Mouse (Mus musculus) layer of hippocampus, adult 9-10 months (tissue): Measurements from ENCODE around the gene Lsm14b.

Experiments
- DNase-seq: peaks from one replicate; pipeline ENCODE4 v3.0.0; 2022; ENCODE audit warnings: low spot score

The Lsm14b gene

GRCm38 (mm10) chr2:180024401-180025098, at the start of gene Lsm14b:
TSS of gene Lsm14b (plus strand) at chr2:180024987.
- DNase-seq: peak; percentile 92

- no peak for DNase-seq
Observed at GRCm38 (mm10) chr2:179975851-179976250, 48.9 kb upstream of the Lsm14b start.

- DNase-seq: no peak
Observed at GRCm38 (mm10) chr2:179976295-179976627, 48.5 kb upstream of the Lsm14b start.

- DNase-seq: peak; percentile 54
Observed at GRCm38 (mm10) chr2:179976628-179977343, 48.0 kb upstream of the Lsm14b start, which contains the start of gene Taf4. TSS of gene Taf4 (minus strand) at chr2:179976646.

- DNase-seq: no peak
Observed at GRCm38 (mm10) chr2:179977344-179978025, 47.3 kb upstream of the Lsm14b start.

GRCm38 (mm10) chr2:179978250-179978649, 46.5 kb upstream of the Lsm14b start:
- no peak for DNase-seq

- DNase-seq: no peak
Observed at GRCm38 (mm10) chr2:179979836-179980235, 45.0 kb upstream of the Lsm14b start.

GRCm38 (mm10) chr2:179980616-179981015, 44.2 kb upstream of the Lsm14b start:
- DNase-seq: no peak

- DNase-seq: no peak
Observed at GRCm38 (mm10) chr2:179982715-179983114, 42.1 kb upstream of the Lsm14b start.

- no peak for DNase-seq
Observed at GRCm38 (mm10) chr2:179984830-179985229, 40.0 kb upstream of the Lsm14b start.

- DNase-seq: no peak
Observed at GRCm38 (mm10) chr2:179985695-179986094, 39.1 kb upstream of the Lsm14b start.

GRCm38 (mm10) chr2:179986437-179987022, 38.3 kb upstream of the Lsm14b start:
- DNase-seq: no peak

GRCm38 (mm10) chr2:179989098-179989497, 35.7 kb upstream of the Lsm14b start:
- DNase-seq: no peak

- DNase-seq: no peak
Observed at GRCm38 (mm10) chr2:179993071-179993470, 31.7 kb upstream of the Lsm14b start.

- no peak for DNase-seq
Observed at GRCm38 (mm10) chr2:179998431-179998830, 26.4 kb upstream of the Lsm14b start.

- no peak for DNase-seq
Observed at GRCm38 (mm10) chr2:180001635-180002034, 23.2 kb upstream of the Lsm14b start.

GRCm38 (mm10) chr2:180005656-180006351, 19.0 kb upstream of the Lsm14b start:
- DNase-seq: no peak

GRCm38 (mm10) chr2:180006352-180007017, 18.3 kb upstream of the Lsm14b start:
- no peak for DNase-seq

GRCm38 (mm10) chr2:180010686-180011085, 14.1 kb upstream of the Lsm14b start:
- DNase-seq: no peak

GRCm38 (mm10) chr2:180011370-180011769, 13.4 kb upstream of the Lsm14b start:
- no peak for DNase-seq

GRCm38 (mm10) chr2:180013686-180014085, 11.1 kb upstream of the Lsm14b start:
- DNase-seq: no peak
